Mouse (Mus musculus): ENCODE data around the gene Map3k5. TPM values are rescaled to one million over a fixed set of nuclear protein-coding genes. Genes with fewer than 3 reads are reported as not detected.

Gene Map3k5
- polyA plus RNA-seq, 2 experiments from 2014 or later, result 13.6 to 14.5 TPM

DNA sequence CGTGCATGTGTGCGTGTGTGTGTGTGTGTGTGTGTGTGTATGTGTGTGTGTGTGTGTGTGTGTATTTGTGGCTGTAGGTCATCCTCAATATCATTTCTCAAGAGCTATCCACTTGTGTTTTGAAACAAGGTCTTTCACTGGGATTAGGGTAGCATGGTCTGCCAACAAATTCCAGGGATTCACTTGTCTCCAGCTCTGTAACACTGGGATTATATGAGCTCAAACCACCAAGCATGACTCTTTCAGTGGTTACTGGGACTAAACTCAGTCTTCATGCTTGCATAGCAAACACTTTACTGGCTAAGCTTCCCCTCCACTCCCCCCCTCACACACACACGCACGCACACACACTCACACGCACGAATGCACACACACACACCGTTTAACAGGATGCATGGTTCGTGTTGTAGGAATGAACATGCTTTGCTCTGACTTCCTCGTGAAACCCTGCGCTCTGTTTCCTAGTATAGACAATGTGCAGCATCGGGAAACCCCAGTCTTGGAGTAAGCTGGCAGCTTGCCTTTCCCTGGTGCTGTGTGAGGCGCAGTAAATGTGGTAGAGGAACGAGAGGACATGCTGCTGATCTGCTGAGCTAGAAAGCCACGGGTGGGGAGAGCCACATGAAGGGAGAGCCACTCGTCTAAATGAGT is 126.2 kb downstream of the Map3k5 start:
- no peak for ATAC-seq

GRCm38 (mm10) chr10:20064556-20065207 is 130.4 kb downstream of the Map3k5 start:
- no peak for ATAC-seq

GRCm38 (mm10) chr10:20066069-20066665 is 131.9 kb downstream of the Map3k5 start:
- ATAC-seq, result no peak

DNA sequence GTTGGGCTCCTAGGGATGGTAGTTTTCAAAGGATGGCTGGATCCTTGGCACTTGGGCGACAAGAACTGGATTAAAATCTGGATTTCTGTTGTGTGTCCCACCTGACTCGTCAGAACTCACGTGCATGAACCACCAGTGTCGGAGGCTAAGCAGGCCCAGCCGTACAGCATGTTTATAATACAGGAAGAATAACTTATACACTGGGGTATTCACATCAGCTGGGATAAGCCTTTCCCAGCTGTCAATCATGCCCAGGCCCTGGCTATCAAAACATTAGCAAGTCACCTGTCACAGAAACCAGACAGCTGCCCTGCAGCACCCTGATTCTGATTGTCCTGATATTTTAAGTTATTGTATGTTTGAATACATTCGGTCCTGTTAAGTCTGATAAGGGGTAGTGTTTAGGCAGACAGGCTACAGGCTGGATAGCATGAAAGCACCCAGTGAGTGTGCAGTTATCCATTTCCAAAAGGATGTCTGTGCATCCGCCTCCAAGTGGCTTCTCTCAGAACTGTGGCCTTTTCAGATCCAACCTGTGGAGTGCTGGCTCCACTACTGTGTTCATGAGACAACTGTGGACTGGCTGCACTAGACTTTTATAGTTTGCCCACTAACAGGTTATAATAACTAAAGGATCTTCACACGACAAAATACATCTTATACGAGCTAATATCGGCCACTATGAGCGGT is 135.6 kb downstream of the Map3k5 start:
- ATAC-seq, result no peak

DNA sequence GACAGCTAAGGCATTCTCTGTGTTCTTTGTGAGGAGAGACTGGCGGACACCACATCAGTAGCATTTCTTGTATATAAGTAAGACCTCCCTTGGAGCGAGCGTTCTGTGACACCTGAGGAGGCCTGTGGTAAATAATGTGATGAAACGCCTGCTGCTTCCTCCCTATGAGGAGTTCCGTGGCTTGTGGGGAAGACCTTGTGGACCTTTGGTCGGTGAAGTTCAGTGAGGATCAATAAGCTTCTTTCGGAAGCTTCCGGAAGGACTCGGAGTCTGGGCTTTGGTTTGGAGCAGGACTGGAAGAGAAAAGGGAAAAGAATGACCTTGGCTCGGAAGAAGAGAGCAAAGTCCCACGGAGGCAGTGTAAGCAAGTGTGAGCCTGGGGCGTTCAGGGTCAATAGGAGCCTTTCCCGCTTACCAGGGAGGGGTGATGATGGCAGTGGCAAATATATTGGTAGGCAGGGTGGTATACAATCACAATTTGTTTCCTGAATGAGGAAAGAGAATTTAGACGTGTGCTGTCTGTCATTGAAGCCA is 136.4 kb downstream of the Map3k5 start:
- no peak for ATAC-seq

DNA sequence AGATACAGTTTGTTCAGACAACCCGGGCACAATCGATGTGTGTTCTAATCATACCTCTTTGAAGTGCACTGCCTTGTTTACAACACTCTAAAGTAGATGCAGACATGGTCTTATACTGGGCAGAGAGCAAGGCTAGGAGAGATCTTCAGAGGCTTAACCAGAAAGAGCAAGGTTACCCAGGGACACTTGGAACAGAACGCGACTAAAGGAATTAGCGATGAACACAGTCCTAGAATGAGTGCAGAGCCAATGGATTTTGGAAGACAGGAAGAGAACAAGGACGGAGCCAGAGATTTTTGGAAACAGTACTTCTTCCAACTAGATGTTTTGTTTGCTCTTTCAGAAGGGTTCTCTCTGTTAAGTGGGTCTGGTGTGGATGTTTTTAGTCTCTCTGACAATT is 137.4 kb downstream of the Map3k5 start:
- no peak for ATAC-seq

- ATAC-seq, result peak; percentile 87
Observed at GRCm38 (mm10) chr10:20073236-20073893, 139.1 kb downstream of the Map3k5 start.

- peak; percentile 67 for ATAC-seq
Observed at GRCm38 (mm10) chr10:20076541-20077469, 142.5 kb downstream of the Map3k5 start.

DNA sequence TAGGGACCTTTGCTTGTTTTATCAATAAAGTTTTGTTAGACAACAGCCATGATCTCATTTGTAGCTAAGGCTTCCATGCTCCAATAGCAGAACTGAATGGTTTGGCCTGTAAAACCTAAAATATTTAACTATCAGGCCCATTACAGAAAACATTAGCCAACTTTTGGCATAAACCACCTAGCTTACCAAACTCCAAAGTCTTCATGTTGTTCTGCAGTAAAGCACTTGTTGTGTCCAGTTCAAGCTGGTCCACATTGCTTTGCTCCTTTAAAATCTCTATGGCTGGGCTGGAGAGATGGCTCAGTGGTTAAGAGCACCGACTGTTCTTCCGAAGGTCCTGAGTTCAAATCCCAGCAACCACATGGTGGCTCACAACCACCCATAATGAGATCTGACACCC is 144.1 kb downstream of the Map3k5 start:
- no peak for ATAC-seq

GRCm38 (mm10) chr10:20087841-20088240 is 153.6 kb downstream of the Map3k5 start:
- no peak for ATAC-seq

DNA sequence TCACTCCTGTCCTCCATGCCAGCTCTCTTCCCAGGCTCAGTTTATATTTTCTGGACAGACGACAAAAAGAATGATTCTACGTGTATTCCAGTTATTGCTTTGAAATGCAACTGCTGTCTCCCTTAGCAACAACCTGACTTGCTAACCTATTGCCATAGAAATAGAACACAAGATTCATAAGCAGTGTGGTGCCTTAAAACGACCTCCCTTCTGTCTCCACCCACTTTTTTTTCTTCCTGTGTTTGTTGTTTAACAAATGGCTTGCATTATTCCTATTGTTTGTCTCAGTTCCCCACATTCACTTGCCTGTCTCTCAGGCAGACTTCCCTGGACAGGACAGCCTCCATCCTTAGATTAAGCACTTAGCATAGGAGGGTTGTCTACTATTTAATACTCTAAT is 154.8 kb downstream of the Map3k5 start:
- no peak for ATAC-seq

GRCm38 (mm10) chr10:20090171-20090570 is 155.9 kb downstream of the Map3k5 start:
- ATAC-seq, result no peak

- no peak for ATAC-seq
Observed at GRCm38 (mm10) chr10:20091416-20091815, 157.1 kb downstream of the Map3k5 start.

DNA sequence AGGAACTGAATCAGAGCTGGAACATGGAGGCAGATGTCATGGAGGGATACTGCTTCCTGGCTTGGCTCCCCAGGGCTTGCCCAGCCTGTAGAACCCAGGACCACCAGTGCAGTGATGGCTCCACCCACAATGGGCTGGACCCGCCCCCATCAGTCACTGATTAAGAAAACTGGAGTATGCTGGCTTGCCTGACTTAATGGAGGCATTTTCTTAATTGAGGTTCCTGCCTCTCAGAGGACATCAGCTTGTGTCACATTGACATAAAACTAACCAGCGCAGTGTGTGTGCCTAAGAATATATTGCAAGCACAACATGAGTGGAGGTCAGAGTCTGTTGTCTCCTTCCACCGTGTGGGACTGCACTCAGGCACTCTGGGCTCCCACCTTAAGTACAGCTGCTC is 158.1 kb downstream of the Map3k5 start:
- ATAC-seq, result no peak

GRCm38 (mm10) chr10:20101456-20101855 is 167.2 kb downstream of the Map3k5 start:
- no peak for ATAC-seq

DNA sequence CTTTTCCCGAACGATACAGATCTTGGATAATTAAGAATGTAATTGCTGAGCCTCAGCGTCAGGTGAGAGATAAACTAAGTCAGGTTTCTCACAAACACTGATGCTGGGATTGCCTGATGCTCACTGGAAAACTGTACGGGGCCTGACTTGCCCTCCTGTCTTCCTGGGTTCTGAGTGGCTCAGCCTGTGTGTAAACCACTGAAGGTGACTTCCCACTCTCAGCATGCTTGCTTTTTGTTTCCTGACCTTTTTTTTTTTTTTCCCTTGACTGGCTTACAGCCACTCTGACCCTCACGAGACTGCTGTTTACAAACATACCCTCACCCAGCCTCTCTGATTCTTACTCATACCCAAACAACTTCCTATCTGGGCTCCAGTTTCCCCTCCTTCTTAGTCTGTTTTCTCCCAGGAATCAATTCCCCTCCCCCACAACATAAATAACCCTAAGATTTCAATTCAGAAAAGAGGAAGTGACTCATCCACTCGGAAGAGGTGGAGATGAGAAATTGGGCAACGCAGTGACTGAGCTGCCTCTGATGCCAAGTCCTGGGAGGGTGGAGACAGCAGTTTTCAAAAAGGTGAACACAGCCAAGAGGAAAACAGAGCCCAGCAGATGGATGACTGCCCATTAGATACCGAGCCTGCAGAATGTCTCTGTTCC is 170.1 kb downstream of the Map3k5 start:
- ATAC-seq, result peak; percentile 75

GRCm38 (mm10) chr10:20105575-20105974 is 171.3 kb downstream of the Map3k5 start:
- no peak for ATAC-seq

GRCm38 (mm10) chr10:20107031-20107430 is 172.8 kb downstream of the Map3k5 start:
- ATAC-seq, result no peak

- ATAC-seq, result no peak
Observed at GRCm38 (mm10) chr10:20111508-20111907, 177.2 kb downstream of the Map3k5 start.

DNA sequence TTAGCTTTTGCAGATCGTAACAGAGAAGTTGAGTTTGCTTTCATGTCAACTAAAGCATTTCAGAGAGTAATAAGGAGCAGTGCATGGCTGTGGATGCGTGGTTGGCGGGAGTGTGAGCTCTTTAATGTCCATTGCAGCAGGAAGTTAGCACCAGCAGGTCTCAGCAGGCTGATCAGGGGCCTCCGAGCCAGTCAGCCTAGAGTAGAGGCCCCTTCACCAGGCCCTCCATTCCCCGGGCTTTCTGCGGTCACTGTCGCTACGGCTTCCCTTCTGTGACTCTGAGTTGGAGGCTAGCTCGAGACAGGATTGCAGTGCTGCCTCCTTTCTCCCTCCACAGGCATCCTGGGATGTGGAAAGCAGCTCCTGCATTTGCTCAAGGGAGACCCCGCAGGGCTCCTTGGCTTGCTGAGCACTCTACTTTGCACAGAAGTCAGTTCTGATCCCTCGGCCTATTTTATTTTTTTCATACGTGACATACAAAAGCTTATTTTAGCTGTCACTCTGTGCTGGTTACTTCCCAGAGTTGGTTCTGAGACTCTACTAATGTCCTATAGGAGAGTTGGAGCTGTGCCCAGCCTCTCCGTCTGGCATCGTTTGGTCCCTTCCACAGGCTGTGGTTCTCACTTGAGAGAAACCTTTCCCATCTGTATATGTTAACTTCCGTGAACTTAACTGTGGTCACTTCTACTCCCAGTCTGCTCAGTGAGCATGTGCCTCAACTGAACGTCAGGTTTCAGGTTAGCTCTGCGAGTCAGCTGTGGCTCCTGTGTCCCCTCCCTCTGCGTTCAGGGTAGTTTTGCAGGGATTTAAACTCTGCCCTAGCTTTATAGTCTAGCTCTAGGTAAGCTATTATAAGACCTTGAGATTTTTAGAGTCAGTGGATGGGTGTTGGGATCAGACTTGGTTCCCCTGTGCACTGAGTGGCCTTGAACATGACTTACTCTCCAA is 178.0 kb downstream of the Map3k5 start:
- ATAC-seq, result no peak
